Mouse (Mus musculus) large intestine, adult 2 months (tissue): ENCODE data around the gene Tmem171. TPM values are rescaled to one million over a fixed set of nuclear protein-coding genes. Genes with fewer than 3 reads are reported as not detected.

ENCODE experiments used
- DNase-seq: peaks from one replicate; pipeline ENCODE4 v3.0.0-alpha.2; 2012; ENCODE audit warnings: low read depth, low spot score
- WGBS: fragments of 180-500 bp; shearing (Covaris S2); methylation state at CpG from one replicate; pipeline ENCODE4 v1.1.7; 2018; 5-methylcytosine and 5-hydroxymethylcytosine counted together
- polyA plus RNA-seq: library from polyadenylated mRNA; depleted of rRNA; stranded (reverse); fragments of >200 nt; gene quantifications from 2 replicates; pipeline ENCODE4 v1.2.3, GENCODE M21; 2012

Gene Tmem171
- polyA plus RNA-seq, 1 experiment = 25.9 TPM

DNA sequence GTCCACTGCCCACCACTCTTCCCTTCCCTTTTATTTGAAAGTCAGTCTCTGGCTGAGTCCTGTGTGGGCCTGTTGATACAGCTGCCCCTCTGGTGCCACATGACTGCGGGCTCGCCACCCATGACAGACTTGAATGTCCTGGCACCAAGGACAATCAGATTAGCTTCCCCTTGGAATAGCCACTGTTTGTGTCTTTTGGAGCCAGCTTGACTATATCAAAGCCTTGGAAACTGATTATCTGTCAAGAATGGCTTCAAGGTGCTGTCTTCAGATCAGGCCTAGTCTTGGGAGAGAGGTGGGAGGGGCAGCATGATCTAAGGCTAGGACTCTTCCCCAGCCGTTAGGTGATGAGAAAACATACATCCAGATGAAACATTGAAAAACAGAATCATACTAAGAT, 2.1 kb upstream of the Tmem171 start:
- WGBS = 45% methylated on average over 3 of the region's 3 CpGs
- no peak for DNase-seq

DNA sequence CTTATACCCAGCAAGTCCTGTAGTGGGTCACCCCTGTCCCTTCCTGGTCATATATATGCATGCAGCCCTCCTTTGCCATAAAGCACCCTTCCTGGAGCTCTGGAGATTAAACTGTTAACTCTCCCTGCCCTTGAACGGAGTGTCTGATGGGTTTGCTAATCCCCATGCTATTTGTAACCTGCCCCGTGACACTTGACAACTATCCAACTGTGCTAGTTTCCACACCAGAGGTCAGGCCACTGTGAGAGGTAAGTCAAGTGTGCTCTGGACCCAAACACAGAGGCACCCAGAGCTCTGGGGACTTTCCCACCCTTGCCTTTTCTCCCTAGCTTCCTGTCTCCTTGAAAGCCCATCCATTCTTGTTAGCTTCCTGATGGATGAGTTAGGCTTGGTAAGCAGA, 912 bp upstream of the Tmem171 start:
- no peak for DNase-seq

GRCm38 (mm10) chr13:98693316-98693715, 1.3 kb downstream of the Tmem171 start:
- no peak for DNase-seq
- 26% methylated on average over 11 of the region's 11 CpGs for WGBS

More for the DNA sequence above, 912 bp upstream of the Tmem171 start:
- WGBS = 16% methylated on average over 2 of the region's 2 CpGs

DNA sequence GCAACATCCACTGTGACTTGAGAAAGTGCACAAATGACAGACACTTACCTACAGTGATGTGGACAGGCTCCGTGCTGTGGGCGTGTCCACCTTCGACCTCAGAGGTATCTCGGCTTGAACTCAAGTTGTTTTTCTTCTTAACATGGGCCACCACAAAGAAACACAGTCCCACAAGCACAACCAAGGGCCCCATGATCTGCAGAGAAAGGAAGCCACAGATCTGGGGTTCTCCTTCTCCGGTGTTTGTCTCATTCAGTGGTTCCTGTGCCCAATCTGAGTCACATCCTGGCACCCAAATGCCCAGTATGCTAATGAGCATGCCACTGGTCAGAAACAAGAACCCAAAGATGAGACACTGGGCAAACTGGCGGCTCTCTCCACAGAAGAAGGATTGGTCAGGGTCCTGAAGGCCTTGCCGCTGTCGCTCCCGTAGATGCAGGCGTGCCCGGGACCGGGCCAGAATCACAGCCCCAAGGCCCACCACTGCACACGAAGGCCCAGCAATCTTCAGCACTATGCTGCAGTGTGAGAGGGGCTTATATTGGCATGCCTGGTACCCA, 2.6 kb downstream of the Tmem171 start:
- DNase-seq = no peak
- WGBS = 43% methylated on average over 13 of the region's 13 CpGs

DNA sequence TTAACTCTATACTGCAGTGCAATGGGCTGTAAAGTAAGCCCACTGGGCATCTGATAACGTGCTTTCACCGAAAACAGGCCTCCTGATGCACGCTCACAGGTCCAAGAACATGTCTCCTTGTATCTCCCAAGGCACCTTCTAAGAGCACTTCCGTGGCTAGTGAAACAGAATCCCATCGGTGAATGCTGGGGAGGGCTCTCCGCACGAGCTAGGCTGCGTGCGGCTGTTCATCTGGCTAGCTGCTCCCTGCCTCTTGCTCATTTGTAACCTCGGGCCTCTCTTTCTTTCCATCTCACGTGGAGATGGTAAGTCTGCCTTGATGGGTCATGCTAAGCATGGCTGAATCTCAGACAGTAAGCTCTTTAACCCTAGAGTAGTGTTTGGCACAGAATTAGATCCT, 3.7 kb downstream of the Tmem171 start:
- WGBS = 33% methylated on average over 11 of the region's 11 CpGs
- no peak for DNase-seq

DNA sequence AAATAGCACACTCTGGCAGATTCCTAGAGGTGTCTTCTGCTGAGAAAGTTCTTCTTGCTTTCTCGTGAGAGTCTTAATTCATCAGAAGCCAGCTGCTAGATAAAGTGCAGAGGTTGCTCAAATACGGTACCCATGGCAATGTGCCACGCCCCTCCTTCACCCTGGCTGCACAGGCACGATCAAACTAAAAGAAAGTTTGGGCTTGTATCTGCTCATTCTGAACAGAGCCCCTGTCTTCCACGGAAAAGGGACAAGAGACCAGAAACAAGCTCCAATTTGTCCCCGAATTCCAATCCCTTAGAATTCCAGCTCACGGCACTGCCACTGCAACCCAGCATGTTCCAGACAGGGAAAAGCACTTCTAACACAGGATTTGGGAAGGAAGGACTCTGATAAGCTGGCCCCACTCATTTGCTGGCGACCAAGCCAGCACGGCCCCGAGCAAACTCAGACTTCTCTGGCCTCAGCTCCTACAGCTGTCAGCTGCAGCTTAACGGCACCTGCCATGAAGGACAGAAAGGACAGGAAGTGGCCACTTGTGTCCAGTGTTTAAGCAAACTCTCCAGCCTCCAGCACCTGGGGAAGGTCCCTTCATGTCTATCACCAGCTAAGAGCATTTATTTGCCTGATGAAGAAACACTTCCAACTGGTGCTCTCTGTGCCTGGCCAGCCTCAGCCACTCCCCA, 4.9 kb downstream of the Tmem171 start:
- WGBS = 21% methylated on average over 11 of the region's 11 CpGs

GRCm38 (mm10) chr13:98687931-98688330, 6.7 kb downstream of the Tmem171 start:
- WGBS = 45% methylated on average over 9 of the region's 9 CpGs
- DNase-seq = no peak

More for the DNA sequence above, 4.9 kb downstream of the Tmem171 start:
- no peak for DNase-seq

DNA sequence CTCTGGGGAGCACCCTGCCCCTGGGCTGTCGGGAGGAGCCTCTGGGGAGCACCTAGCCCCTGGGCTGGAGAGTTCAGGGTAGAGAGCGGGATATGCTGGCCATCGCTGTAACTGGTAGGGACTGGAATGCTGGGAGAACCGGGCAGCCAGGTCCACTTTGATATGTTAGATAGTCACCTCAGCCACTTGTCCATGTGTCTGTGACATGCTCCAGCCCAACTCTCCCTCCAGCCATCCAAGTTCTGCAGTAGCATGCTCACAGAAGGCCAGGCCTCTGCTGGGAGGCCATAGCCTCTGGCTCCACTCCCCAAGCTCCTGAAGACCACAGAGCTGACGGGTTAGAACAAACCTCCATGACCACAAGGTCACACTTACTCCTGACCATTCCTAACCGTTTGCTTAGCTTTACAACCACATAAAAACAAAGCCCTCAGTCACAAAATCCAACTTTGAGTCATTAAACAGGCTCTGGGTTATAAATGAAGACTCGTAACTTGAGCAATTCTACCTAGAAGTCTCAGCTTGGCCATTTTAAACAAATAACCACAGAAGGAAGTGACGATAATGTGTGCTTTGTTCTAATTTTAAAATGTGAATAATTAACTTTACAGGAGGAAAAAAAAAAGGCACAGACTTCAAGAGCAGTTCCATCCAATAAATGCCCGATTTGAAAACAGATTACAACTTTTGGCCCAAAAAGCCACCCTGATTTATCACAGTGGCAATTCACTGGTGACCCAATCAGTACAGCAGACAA, 10.3 kb downstream of the Tmem171 start:
- 23% methylated on average over 9 of the region's 9 CpGs for WGBS
- no peak for DNase-seq

GRCm38 (mm10) chr13:98683412-98683811, 11.2 kb downstream of the Tmem171 start:
- DNase-seq = no peak
- WGBS = 77% methylated on average over 2 of the region's 2 CpGs

GRCm38 (mm10) chr13:98680470-98681060, 14.1 kb downstream of the Tmem171 start:
- 44% methylated on average over 5 of the region's 5 CpGs for WGBS
- no peak for DNase-seq

DNA sequence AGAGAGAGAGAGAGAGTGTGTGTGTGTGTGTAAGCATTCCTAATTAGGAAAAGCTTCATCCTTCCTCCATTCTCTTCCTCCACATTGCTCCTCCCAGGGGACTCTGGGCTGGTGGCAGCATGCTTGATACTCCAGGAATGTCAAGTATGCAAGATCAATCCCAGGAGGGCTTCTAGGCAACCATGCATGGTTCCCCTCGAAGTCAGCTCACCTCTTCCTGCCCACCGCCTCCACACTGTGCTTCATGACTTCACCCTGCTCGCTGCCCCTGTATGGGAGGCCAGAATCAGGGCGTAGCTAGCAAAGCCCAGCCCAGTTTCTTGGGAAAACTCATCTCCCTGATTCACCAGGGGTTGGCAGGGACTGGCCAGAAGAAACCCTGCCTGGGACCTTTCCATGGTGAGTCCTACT, 15.0 kb downstream of the Tmem171 start:
- DNase-seq = no peak
- 36% methylated on average over 4 of the region's 4 CpGs for WGBS

DNA sequence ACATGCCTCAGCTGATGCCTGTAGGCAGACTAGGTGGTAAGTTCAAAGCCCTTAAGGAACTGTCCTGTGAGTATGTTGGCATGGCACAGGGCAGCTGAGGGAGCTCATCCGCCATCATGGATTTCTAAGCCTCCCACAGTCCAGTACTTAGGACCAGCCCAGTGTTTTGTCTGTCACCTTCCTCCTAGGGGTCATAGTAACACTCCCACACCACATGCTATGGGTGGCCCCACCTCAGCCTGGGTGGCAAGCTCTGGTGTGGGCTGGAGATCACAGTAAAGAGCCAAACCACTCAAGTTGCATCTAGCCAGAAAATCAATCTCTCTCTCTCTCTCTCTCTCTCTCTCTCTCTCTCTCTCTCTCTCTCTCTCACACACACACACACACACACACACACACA, 15.4 kb downstream of the Tmem171 start:
- DNase-seq = no peak
- WGBS = 96% methylated on average over 1 of the region's 1 CpGs

- WGBS = 69% methylated on average over 4 of the region's 4 CpGs
- DNase-seq = no peak
Observed at GRCm38 (mm10) chr13:98673922-98674321, 20.7 kb downstream of the Tmem171 start.

DNA sequence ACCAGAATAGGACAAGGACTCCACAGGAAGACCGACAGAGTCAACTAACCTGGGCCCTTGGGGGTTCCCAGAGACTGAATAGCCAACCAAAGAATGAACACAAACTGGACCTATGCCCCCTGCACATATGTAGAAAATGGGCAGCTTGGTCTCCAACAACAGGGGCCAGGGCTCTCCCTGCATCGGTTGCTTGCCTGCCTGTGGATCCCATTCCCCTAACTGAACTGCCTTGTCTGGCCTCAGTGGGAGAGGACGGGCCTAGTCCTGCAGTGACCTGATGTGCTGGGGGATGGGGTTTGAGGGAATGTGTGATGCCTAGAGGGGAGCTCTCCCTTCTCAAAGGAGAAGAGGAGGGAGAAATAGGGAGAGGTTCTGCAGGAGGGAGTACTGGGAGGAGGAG, 25.3 kb downstream of the Tmem171 start:
- DNase-seq = no peak
- WGBS = 95% methylated on average over 3 of the region's 3 CpGs

DNA sequence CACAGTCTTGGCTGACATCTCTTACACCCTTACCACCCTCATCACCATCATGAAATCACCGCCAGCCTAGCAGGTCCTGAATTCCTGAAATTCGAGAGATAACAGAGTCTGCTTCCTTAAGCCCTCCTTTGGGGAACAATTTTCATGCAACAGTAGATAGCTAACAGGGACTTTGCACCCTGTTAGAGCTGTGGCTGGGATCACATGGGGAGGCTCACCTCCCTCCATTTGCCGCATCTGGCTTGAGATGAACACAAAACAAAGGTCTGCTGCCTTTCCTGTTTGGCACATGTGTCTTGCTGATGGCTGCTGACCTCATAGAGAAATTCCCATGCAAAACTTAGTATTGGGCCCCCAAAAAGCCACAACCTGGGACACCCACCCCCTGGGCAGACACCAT, 27.3 kb downstream of the Tmem171 start:
- WGBS = 34% methylated on average over 3 of the region's 3 CpGs
- no peak for DNase-seq

DNA sequence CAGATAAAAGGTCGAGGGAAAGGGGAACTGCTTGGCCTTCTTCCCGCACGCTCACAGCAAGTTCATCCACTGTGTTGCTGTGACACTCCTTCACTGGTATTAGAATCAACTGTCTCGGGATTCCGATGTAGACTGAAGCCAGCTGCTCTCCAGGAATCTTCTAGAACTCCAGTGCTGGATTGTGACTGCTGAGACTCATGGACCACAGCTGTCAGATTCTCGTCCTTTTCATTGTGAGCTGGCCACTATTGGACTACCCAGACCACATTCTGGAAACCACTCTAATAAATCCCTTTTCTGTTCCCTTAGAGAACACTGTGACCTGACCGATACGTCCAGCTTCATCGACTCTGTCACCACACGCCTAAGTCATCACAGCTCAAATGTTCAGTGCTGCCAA, 29.4 kb downstream of the Tmem171 start:
- DNase-seq = no peak
- 86% methylated on average over 10 of the region's 10 CpGs for WGBS

GRCm38 (mm10) chr13:98662173-98662675, 32.4 kb downstream of the Tmem171 start:
- WGBS = 78% methylated on average over 4 of the region's 4 CpGs
- no peak for DNase-seq

DNA sequence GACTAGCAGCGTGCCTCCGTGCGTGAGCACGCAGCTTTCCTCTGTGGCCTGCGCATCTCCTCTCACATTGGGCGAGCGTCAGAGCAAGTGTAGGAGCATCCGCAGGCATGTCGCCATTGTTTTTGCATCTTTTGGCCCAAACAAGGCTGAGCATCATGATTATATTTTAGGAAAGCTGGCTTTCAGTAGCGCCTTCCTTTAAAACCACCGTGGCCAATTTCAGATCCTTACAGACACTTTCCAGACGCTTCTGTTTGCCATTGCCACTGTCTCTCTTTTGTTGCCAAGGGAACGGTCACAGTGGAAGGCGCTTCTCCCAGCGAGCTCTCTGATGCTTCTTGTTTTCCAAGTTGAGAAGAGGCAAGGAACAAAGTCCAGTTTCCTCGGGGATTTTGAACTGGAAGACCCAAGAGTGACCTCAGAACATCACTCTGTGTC, 38.6 kb downstream of the Tmem171 start:
- WGBS = 78% methylated on average over 16 of the region's 16 CpGs
- no peak for DNase-seq

GRCm38 (mm10) chr13:98655346-98655745, 39.3 kb downstream of the Tmem171 start:
- DNase-seq = no peak
- 82% methylated on average over 4 of the region's 4 CpGs for whole genome bisulfite sequencing
